Mouse (Mus musculus) thymus, adult 2 months (tissue): ENCODE measurements around the gene Ndufa4l2. TPM values are rescaled to one million over a fixed set of nuclear protein-coding genes. Genes with fewer than 3 reads are reported as not detected.

ENCODE experiments used
- DNase-seq: peaks from one replicate; pipeline ENCODE4 v3.0.0; 2021
- H3K27ac ChIP-seq: fragments of 200-500 bp; 2 replicates; pipeline ENCODE4 v1.5.1; 2012; ENCODE audit warnings: low read length, control low read depth; ENCODE audit not compliant: control insufficient read depth, insufficient read depth
- H3K27me3 ChIP-seq: fragments of 200-500 bp; 2 replicates; pipeline ENCODE4 v1.6.1; 2012; ENCODE audit warnings: mild to moderate bottlenecking, low read length, moderate library complexity, mixed read lengths; ENCODE audit not compliant: control insufficient read depth, insufficient read depth
- H3K36me3 ChIP-seq: fragments of 200-500 bp; 2 replicates; pipeline ENCODE4 v1.6.1; 2012; ENCODE audit warnings: mild to moderate bottlenecking, low read length, moderate library complexity; ENCODE audit not compliant: control insufficient read depth, insufficient read depth
- H3K4me1 ChIP-seq: fragments of 200-500 bp; replicated peaks from 2 replicates; pipeline ENCODE4 v1.6.1; 2012; ENCODE audit warnings: low read length; ENCODE audit not compliant: control insufficient read depth, insufficient read depth
- H3K4me3 ChIP-seq: fragments of 200-500 bp; 2 replicates; pipeline ENCODE4 v1.5.1; 2012; ENCODE audit warnings: mild to moderate bottlenecking, low read length, control low read depth, moderate library complexity; ENCODE audit not compliant: control insufficient read depth, insufficient read depth
- CTCF ChIP-seq: fragments of 200-500 bp; IDR thresholded peaks from 2 replicates; pipeline ENCODE4 v1.5.1; 2012; ENCODE audit warnings: mild to moderate bottlenecking, control low read depth, low read length, moderate library complexity, borderline replicate concordance; ENCODE audit not compliant: control insufficient read depth, poor library complexity, insufficient read depth; ENCODE audit errors: extremely low read depth
- POLR2A ChIP-seq: fragments of 200-500 bp; IDR thresholded peaks from 2 replicates; pipeline ENCODE4 v1.6.1; 2012; ENCODE audit warnings: mild to moderate bottlenecking, low read length, control low read depth, moderate library complexity; ENCODE audit not compliant: control insufficient read depth, poor library complexity, insufficient read depth; ENCODE audit errors: extremely low read depth
- WGBS: fragments of 180-500 bp; shearing (Covaris S2); methylation state at CpG from one replicate; pipeline ENCODE4 v1.1.7; 2018; 5-methylcytosine and 5-hydroxymethylcytosine counted together
- polyA plus RNA-seq: library from polyadenylated mRNA; depleted of rRNA; stranded (reverse); fragments of >200 nt; gene quantifications from 2 replicates; pipeline ENCODE4 v1.2.3, GENCODE M21; 2012; rRNA removed

The Ndufa4l2 gene
- polyA plus RNA-seq = 6.2 and 13.5 TPM in 2 replicates

GRCm38 (mm10) chr10:127514764-127515163, at the start of gene Ndufa4l2:
TSS of gene Ndufa4l2 (plus strand) at chr10:127514967.
- H3K36me3 ChIP-seq = no peaks in the 10 kb centered on the region
- TF ChIP-seq POLR2A (no peak), CTCF (no peak)
- no peak for DNase-seq
- 43% methylated on average over 6 of the region's 6 CpGs for WGBS
- peaks cover 5% of the 10 kb centered on the region; the same call in 1 of the 2 replicates for H3K27me3 ChIP-seq
- no peak within 1 kb of the TSS for H3K4me3 ChIP-seq
- no peak within 1 kb of the TSS for H3K27ac ChIP-seq
- peaks cover 31% of the 10 kb centered on the region for H3K4me1 ChIP-seq

GRCm38 (mm10) chr10:127471281-127471988, 43.3 kb upstream of the Ndufa4l2 start:
- Histone ChIP-seq H3K4me1 (peaks cover 14% of the 10 kb centered on the region), H3K27me3 (no peaks in the 10 kb centered on the region), H3K36me3 (peaks cover 8% of the 10 kb centered on the region), H3K27ac (no peak overlapping the region), H3K4me3 (0 out of 2 replicates have a peak overlapping the region, but pooled peaks have one; percentile 2)
- WGBS = 3% methylated on average over 15 of the region's 15 CpGs
- TF ChIP-seq POLR2A = no peak
- TF ChIP-seq CTCF = no peak
- peak; percentile 55 for DNase-seq

DNA sequence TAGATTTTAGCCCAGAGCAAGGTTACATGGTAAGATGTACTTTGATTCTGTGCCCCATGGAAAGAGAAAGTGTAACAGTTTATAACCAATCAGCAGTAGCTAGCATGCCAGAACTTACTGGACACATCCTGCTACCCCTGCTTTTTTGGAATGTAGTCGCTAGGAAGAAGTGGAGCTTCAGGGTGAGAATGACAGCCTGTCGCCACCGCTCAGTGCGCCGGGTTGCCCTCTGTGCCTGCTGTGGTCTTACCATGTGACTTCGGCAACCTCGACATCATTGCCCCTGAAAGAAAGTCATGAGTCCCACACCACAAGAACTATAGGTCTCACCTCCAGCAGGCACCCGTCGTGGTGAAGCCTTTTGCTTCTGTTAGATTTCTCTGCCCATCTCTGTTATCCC, 42.0 kb upstream of the Ndufa4l2 start:
- WGBS = 25% methylated on average over 9 of the region's 9 CpGs
- no peak for DNase-seq
- no peak overlapping the region for H3K27ac ChIP-seq
- H3K27me3 ChIP-seq = no peaks in the 10 kb centered on the region
- H3K4me1 ChIP-seq = peaks cover 14% of the 10 kb centered on the region
- H3K36me3 ChIP-seq = peaks cover 20% of the 10 kb centered on the region
- no peak overlapping the region for H3K4me3 ChIP-seq
- TF ChIP-seq POLR2A (no peak), CTCF (no peak)

- no peak for DNase-seq
- WGBS = 97% methylated on average over 4 of the region's 4 CpGs
- Histone ChIP-seq H3K27ac (no peak overlapping the region), H3K4me1 (peaks cover 14% of the 10 kb centered on the region), H3K27me3 (no peaks in the 10 kb centered on the region), H3K36me3 (peaks cover 20% of the 10 kb centered on the region), H3K4me3 (no peak overlapping the region)
- TF ChIP-seq POLR2A = no peak
- no peak for TF ChIP-seq CTCF
Observed at GRCm38 (mm10) chr10:127475175-127475574, 39.6 kb upstream of the Ndufa4l2 start.

- TF ChIP-seq CTCF = no peak
- TF ChIP-seq POLR2A = no peak
- H3K4me3 ChIP-seq = no peak overlapping the region
- peaks cover 7% of the 10 kb centered on the region for H3K4me1 ChIP-seq
- H3K27ac ChIP-seq = no peak overlapping the region
- H3K27me3 ChIP-seq = no peaks in the 10 kb centered on the region
- H3K36me3 ChIP-seq = peaks cover 20% of the 10 kb centered on the region
- WGBS = 96% methylated on average over 3 of the region's 3 CpGs
- no peak for DNase-seq
Observed at GRCm38 (mm10) chr10:127476541-127476940, 38.2 kb upstream of the Ndufa4l2 start.

- TF ChIP-seq CTCF (no peak), POLR2A (no peak)
- H3K27me3 ChIP-seq = no peaks in the 10 kb centered on the region
- H3K27ac ChIP-seq = no peak overlapping the region
- peaks cover 4% of the 10 kb centered on the region for H3K4me1 ChIP-seq
- 98% methylated on average over 7 of the region's 7 CpGs for WGBS
- no peak overlapping the region for H3K4me3 ChIP-seq
- peaks cover 20% of the 10 kb centered on the region for H3K36me3 ChIP-seq
- DNase-seq = no peak
Observed at GRCm38 (mm10) chr10:127477301-127477700, 37.5 kb upstream of the Ndufa4l2 start.
